Mouse (Mus musculus) gonadal fat pad, adult 2 months (tissue): Measurements from ENCODE around the gene Mid1. TPM values are rescaled to one million over a fixed set of nuclear protein-coding genes. Genes with fewer than 3 reads are reported as not detected.

Source experiments
- DNase-seq: peaks from one replicate; pipeline ENCODE4 v3.0.0-alpha.2; 2012; ENCODE audit warnings: low read depth
- polyA plus RNA-seq: library from polyadenylated mRNA; depleted of rRNA; stranded (reverse); fragments of >200 nt; gene quantifications from 2 replicates; pipeline ENCODE4 v1.2.3, GENCODE M21; 2012

Mid1 gene
- polyA plus RNA-seq, 1 experiment: 3.8 TPM

GRCm38 (mm10) chrX:169813673-169814072 lies 128.7 kb downstream of the Mid1 start:
- no peak for DNase-seq

- DNase-seq: no peak
These were observed 141.9 kb downstream of the Mid1 start for GRCm38 (mm10) chrX:169826947-169827346.

GRCm38 (mm10) chrX:169827720-169828119 lies 142.7 kb downstream of the Mid1 start:
- DNase-seq: no peak

- DNase-seq: no peak
These were observed 143.1 kb downstream of the Mid1 start for GRCm38 (mm10) chrX:169828136-169828535.

GRCm38 (mm10) chrX:169830052-169830451 lies 145.1 kb downstream of the Mid1 start:
- DNase-seq: no peak

- DNase-seq: no peak
These were observed 153.1 kb downstream of the Mid1 start for GRCm38 (mm10) chrX:169837947-169838649.

GRCm38 (mm10) chrX:169838650-169838971 lies 153.6 kb downstream of the Mid1 start:
- DNase-seq: no peak

- DNase-seq: no peak
These were observed 158.3 kb downstream of the Mid1 start for GRCm38 (mm10) chrX:169843267-169843666.

GRCm38 (mm10) chrX:169844150-169844772 lies 159.3 kb downstream of the Mid1 start:
- DNase-seq: no peak

- no peak for DNase-seq
These were observed 161.2 kb downstream of the Mid1 start for GRCm38 (mm10) chrX:169846187-169846586.

GRCm38 (mm10) chrX:169861194-169861720 lies 176.3 kb downstream of the Mid1 start:
- DNase-seq: no peak

GRCm38 (mm10) chrX:169862440-169862839 lies 177.4 kb downstream of the Mid1 start:
- no peak for DNase-seq

GRCm38 (mm10) chrX:169862848-169863247 lies 177.8 kb downstream of the Mid1 start:
- no peak for DNase-seq

GRCm38 (mm10) chrX:169863841-169864240 lies 178.8 kb downstream of the Mid1 start:
- no peak for DNase-seq

- DNase-seq: no peak
These were observed 183.2 kb downstream of the Mid1 start for GRCm38 (mm10) chrX:169868223-169868622.

GRCm38 (mm10) chrX:169874475-169874874 lies 189.5 kb downstream of the Mid1 start:
- DNase-seq: no peak

- no peak for DNase-seq
These were observed 194.7 kb downstream of the Mid1 start for GRCm38 (mm10) chrX:169879481-169880362.

GRCm38 (mm10) chrX:169880363-169880711 lies 195.3 kb downstream of the Mid1 start:
- no peak for DNase-seq

GRCm38 (mm10) chrX:169880826-169881225 lies 195.8 kb downstream of the Mid1 start:
- no peak for DNase-seq

GRCm38 (mm10) chrX:169881253-169882219 lies 196.5 kb downstream of the Mid1 start:
- DNase-seq: no peak

- no peak for DNase-seq
These were observed 197.2 kb downstream of the Mid1 start for GRCm38 (mm10) chrX:169882220-169882609.
